Mouse (Mus musculus): ENCODE measurements around the gene 2610008E11Rik. TPM values are rescaled to one million over a fixed set of nuclear protein-coding genes. Genes with fewer than 3 reads are reported as not detected.

The 2610008E11Rik gene
- polyA plus RNA-seq (2015; fragmentation: Nextera tagmentation; extraction: Ambion mirVana): 15.4 and 16.1 TPM in 2 replicates

DNA sequence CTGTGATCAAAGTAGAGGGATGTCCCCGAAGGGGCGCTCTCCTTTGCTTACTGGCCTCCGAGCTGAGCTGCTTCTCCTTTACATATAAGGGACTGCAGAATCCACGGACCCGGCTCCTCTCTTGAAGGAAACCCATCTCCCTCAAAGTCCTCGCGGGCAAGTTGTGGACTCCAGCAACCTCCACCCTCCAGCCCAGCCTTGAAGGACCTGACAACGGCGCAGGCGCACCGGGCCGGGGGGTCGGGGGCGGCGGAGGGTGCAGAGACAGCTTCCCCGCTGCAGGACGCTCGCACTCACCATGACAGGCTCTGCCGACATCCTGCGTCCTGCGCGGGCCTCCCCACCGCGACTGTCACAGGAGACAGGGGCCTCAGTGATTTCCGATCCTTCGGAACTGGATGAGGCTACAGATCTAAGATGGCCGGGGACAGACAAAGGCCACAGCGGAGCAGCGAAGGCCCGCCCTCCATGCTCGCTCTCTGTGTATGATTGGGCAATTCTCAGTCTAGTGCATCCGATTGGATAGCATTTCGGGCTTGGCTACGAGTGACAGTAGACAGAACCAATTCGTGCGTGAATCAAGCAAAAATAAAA is at the start of gene 2610008E11Rik:
Gene 2610008E11Rik, minus strand, starts transcription at position 440 of the 594 bp plus-strand sequence.

DNA sequence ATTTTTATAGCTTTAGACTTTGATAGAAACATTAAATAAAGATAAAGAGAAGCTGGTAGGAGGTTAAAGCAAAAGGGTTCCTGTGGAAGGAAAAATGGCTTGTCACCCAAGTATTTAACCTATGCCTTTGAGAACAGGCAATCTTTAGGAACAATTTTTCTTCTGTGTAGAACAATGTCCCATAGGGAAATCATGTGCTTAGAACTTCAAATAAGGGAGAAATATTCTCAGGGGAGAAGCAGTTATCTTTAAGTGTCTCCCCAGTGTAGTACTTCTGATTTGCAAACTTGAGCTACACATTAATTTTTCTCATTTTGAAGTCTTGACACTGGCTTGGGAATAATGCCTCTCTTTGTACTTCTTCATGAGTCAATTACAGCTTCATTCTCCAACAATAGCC is 69.0 kb downstream of the 2610008E11Rik start, which contains the start of gene Olfr57:
Gene Olfr57, plus strand, starts transcription at position 301 of the 400 bp plus-strand sequence.

Other genes with a start within 250 kb of the 2610008E11Rik start
- not detected in 2 replicates for gene Olfr1356, start 245.4 kb downstream of the 2610008E11Rik start, polyA plus RNA-seq (2015; fragmentation: Nextera tagmentation; extraction: Ambion mirVana)
- not detected in 2 replicates for gene Olfr1355, start 222.1 kb downstream of the 2610008E11Rik start, polyA plus RNA-seq (2015; fragmentation: Nextera tagmentation; extraction: Ambion mirVana)
- not detected in 2 replicates for gene Olfr1354, start 184.4 kb downstream of the 2610008E11Rik start, polyA plus RNA-seq (2015; fragmentation: Nextera tagmentation; extraction: Ambion mirVana)
- gene Olfr8, start 147.0 kb downstream of the 2610008E11Rik start, polyA plus RNA-seq (2015; fragmentation: Nextera tagmentation; extraction: Ambion mirVana): not detected in 2 replicates
- gene Olfr1353, start 134.3 kb downstream of the 2610008E11Rik start, polyA plus RNA-seq (2015; fragmentation: Nextera tagmentation; extraction: Ambion mirVana): not detected in 2 replicates
- not detected in 2 replicates for gene Olfr1352, start 116.5 kb downstream of the 2610008E11Rik start, polyA plus RNA-seq (2015; fragmentation: Nextera tagmentation; extraction: Ambion mirVana)
- gene Olfr1351, start 85.1 kb downstream of the 2610008E11Rik start, polyA plus RNA-seq (2015; fragmentation: Nextera tagmentation; extraction: Ambion mirVana): not detected in 2 replicates
- 0.30 TPM in 1 of 2 replicates, not detected in the other for gene Olfr57, start 68.9 kb downstream of the 2610008E11Rik start, polyA plus RNA-seq (2015; fragmentation: Nextera tagmentation; extraction: Ambion mirVana)
- gene Vmn2r80, start 51.2 kb upstream of the 2610008E11Rik start, polyA plus RNA-seq (2015; fragmentation: Nextera tagmentation; extraction: Ambion mirVana): not detected in 2 replicates
- gene Vmn2r81, start 150.1 kb upstream of the 2610008E11Rik start, polyA plus RNA-seq (2015; fragmentation: Nextera tagmentation; extraction: Ambion mirVana): not detected in 2 replicates